Mouse (Mus musculus) heart, adult 2 months (tissue): Measurements from ENCODE around the gene Kctd2.

Experiments
- CTCF ChIP-seq: fragments of 200-600 bp; IDR thresholded peaks from 2 replicates; pipeline ENCODE4 v1.8.1; 2022; ENCODE audit warnings: antibody characterized with exemption, mild to moderate bottlenecking, moderate library complexity
- EP300 ChIP-seq: fragments of 200-500 bp; IDR thresholded peaks from 2 replicates; pipeline ENCODE4 v1.6.1; 2011; ENCODE audit warnings: low read depth, low read length, control low read depth; ENCODE audit not compliant: insufficient read depth
- POLR2A ChIP-seq: fragments of 200-500 bp; IDR thresholded peaks from 2 replicates; pipeline ENCODE4 v1.6.1; 2011; ENCODE audit warnings: mild to moderate bottlenecking, low read depth, low read length, control low read depth; ENCODE audit not compliant: insufficient read depth

- no peak for TF ChIP-seq CTCF
- peak; percentile 91 for TF ChIP-seq POLR2A
- TF ChIP-seq EP300, result 0 out of 2 replicates have a peak, but pooled peaks have one; percentile 45
These were observed 55.3 kb downstream of the Kctd2 start, which contains the start of gene Armc7 for GRCm38 (mm10) chr11:115475025-115475757.
